Comparison of ENCODE assay signal across 30 mouse cellular contexts in genomic region chr6:84619166-84619565, GRCm38 (mm10). TPM values are rescaled to one million over a fixed set of nuclear protein-coding genes. Genes with fewer than 3 reads are reported as not detected.
"Had no signal": no experiment of that assay in that cellular context is flagged by ENCODE, and none has a peak within 500 bp of the region (broad histone marks: within the 10 kb centered on the region; RNA-seq: fewer than 3 reads in every experiment).

No protein-coding gene starts in this region.

- H3K27ac ChIP-seq: embryonic facial prominence, embryonic 10.5 days; embryonic facial prominence, embryonic 12.5 days; embryonic facial prominence, embryonic 13.5 days; embryonic facial prominence, embryonic 15.5 days; forebrain, embryonic 10.5 days; forebrain, embryonic 12.5 days; forebrain, embryonic 13.5 days; forebrain, embryonic 15.5 days; gastrocnemius, adult 2 months; heart, adult 2 months had no signal

- H3K4me1 ChIP-seq: embryonic facial prominence, embryonic 12.5 days; embryonic facial prominence, embryonic 13.5 days; embryonic facial prominence, embryonic 15.5 days; forebrain, embryonic 12.5 days; forebrain, embryonic 13.5 days; forebrain, embryonic 15.5 days had no signal

- H3K27me3 ChIP-seq: embryonic facial prominence, embryonic 12.5 days; embryonic facial prominence, embryonic 13.5 days; embryonic facial prominence, embryonic 15.5 days; forebrain, embryonic 12.5 days; forebrain, embryonic 13.5 days; forebrain, embryonic 15.5 days had no signal

- H3K4me2 ChIP-seq: embryonic facial prominence, embryonic 12.5 days; embryonic facial prominence, embryonic 13.5 days; embryonic facial prominence, embryonic 15.5 days; forebrain, embryonic 12.5 days; forebrain, embryonic 13.5 days; forebrain, embryonic 15.5 days had no signal

- H3K9ac ChIP-seq: embryonic facial prominence, embryonic 12.5 days; embryonic facial prominence, embryonic 13.5 days; embryonic facial prominence, embryonic 15.5 days; forebrain, embryonic 12.5 days; forebrain, embryonic 13.5 days; forebrain, embryonic 15.5 days; forebrain, postnatal 0 days had no signal

- H3K36me3 ChIP-seq: embryonic facial prominence, embryonic 10.5 days; forebrain, embryonic 12.5 days had no signal

- H3K9me3 ChIP-seq: embryonic facial prominence, embryonic 10.5 days; embryonic facial prominence, embryonic 12.5 days; embryonic facial prominence, embryonic 13.5 days; embryonic facial prominence, embryonic 15.5 days; forebrain, embryonic 10.5 days; forebrain, embryonic 12.5 days; forebrain, embryonic 13.5 days; forebrain, embryonic 15.5 days had no signal

- H3K4me3 ChIP-seq: embryonic facial prominence, embryonic 10.5 days; embryonic facial prominence, embryonic 12.5 days; embryonic facial prominence, embryonic 13.5 days; embryonic facial prominence, embryonic 15.5 days; erythroblast, embryonic 14.5 days; forebrain, embryonic 10.5 days; forebrain, embryonic 12.5 days; forebrain, embryonic 13.5 days; forebrain, embryonic 15.5 days; gastrocnemius, adult 2 months; heart, adult 2 months had no signal

- ATAC-seq: forebrain, embryonic 13.5 days; forebrain, embryonic 14.5 days; forebrain, embryonic 15.5 days; forebrain, embryonic 16.5 days; forebrain, postnatal 0 days had no signal

- DNase-seq: cerebellum, adult 2 months; cerebellum, adult 8-10 months; cerebellum, adult 9-10 months; cerebellum, adult 9-11 months; cerebellum, postnatal 10 days; cerebellum, postnatal 14 days; cerebellum, postnatal 25 days; cerebellum, postnatal 36 days; embryo, embryonic 11 days; forebrain, postnatal 0 days; gastrocnemius, adult 2 months; gastrocnemius, postnatal 10 days; gastrocnemius, postnatal 14 days; gastrocnemius, postnatal 25 days; gastrocnemius, postnatal 36 days; heart, adult 18-20 months; heart, adult 2 months had no signal

RNA-seq across cellular contexts. Expression of gene Cyp26b1, which starts 25.5 kb away (rescaled TPM):
- total RNA-seq: common myeloid progenitor, adult 5-6 weeks; granulocyte monocyte progenitor cell, adult 5-6 weeks had no signal
- polyA plus RNA-seq: erythroblast, embryonic 14.5 days had no signal
